Mouse (Mus musculus) limb, embryonic 13.5 days (tissue): ENCODE results near the gene Vmn1r116. TPM values are rescaled to one million over a fixed set of nuclear protein-coding genes. Genes with fewer than 3 reads are reported as not detected.
"Not testable (repeated sequence)": the region's sequence is repeated elsewhere in the genome, so short reads cannot be mapped to it uniquely, and the experiment has no call there.

Experiments
- ATAC-seq: fragments of 200-750 bp; cut with Nextera tagmentation; 2 replicates; pipeline ENCODE4 v1.8.0; 2017; ENCODE audit warnings: low read depth, moderate number of reproducible peaks, moderate TSS enrichment; ENCODE audit not compliant: low FRiP score
- H3K27ac ChIP-seq: fragments of 300-500 bp; sonication (generic); 2 replicates; pipeline ENCODE4 v1.5.1; 2015; ENCODE audit warnings: inconsistent platforms, mild to moderate bottlenecking, moderate library complexity
- H3K27me3 ChIP-seq: fragments of 300-500 bp; sonication (generic); 2 replicates; pipeline ENCODE4 v1.6.1; 2015; ENCODE audit warnings: mild to moderate bottlenecking, inconsistent platforms
- H3K36me3 ChIP-seq: fragments of 300-500 bp; sonication (generic); 2 replicates; pipeline ENCODE4 v1.6.1; 2015; ENCODE audit warnings: inconsistent platforms, mild to moderate bottlenecking, moderate library complexity
- H3K4me1 ChIP-seq: fragments of 300-500 bp; sonication (generic); 2 replicates; pipeline ENCODE4 v1.6.1; 2015; ENCODE audit warnings: inconsistent platforms
- H3K4me2 ChIP-seq: fragments of 300-500 bp; sonication (generic); replicated peaks from 2 replicates; pipeline ENCODE4 v1.6.1; 2015; ENCODE audit warnings: inconsistent platforms, mild to moderate bottlenecking, moderate library complexity
- H3K4me3 ChIP-seq: fragments of 300-500 bp; sonication (generic); 2 replicates; pipeline ENCODE4 v1.5.1; 2015; ENCODE audit warnings: moderate library complexity, mild to moderate bottlenecking, inconsistent platforms
- H3K9ac ChIP-seq: fragments of 300-500 bp; sonication (generic); 2 replicates; pipeline ENCODE4 v1.6.1; 2015; ENCODE audit warnings: mild to moderate bottlenecking, inconsistent platforms
- H3K9me3 ChIP-seq: fragments of 300-500 bp; sonication (generic); 2 replicates; pipeline ENCODE4 v1.6.1; 2016; ENCODE audit warnings: inconsistent platforms
- WGBS: fragments of 180-500 bp; shearing (Covaris S2); methylation state at CpG from one replicate; pipeline ENCODE4 v1.1.7; 2015; 5-methylcytosine and 5-hydroxymethylcytosine counted together
- polyA plus RNA-seq: library from polyadenylated mRNA; unstranded; fragments of >200 nt; fragmentation: Nextera tagmentation; extraction: Ambion mirVana; gene quantifications from 2 replicates; pipeline ENCODE4 v1.2.1, GENCODE M21; 2015

The Vmn1r116 gene
- polyA plus RNA-seq = not detected in 2 replicates

DNA sequence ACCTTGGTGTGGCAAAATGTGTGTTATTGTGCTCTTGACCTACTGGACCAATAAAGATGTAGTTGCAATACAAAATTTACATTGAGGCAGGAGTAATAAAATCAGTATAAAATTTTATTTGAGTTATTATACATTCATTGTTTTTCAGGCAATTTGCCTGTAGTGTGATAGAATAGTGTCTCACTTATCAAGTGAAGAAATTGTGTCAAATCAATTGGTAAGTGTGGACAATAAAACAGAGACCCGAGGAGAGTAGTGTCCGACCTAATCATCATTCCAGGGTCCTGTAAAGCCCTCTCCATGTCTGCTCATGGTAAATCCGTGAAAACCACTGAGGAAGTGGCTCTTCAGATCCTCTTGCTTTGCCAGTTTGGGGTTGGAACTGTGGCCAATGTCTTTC, at the start of gene Vmn1r116:
TSS of gene Vmn1r116 (plus strand) at position 301 of the 400 bp plus-strand sequence.
- WGBS = 65% methylated on average over 3 of the region's 3 CpGs
- not testable (repeated sequence) for H3K4me3 ChIP-seq, H3K9ac ChIP-seq, H3K27me3 ChIP-seq, ATAC-seq, H3K27ac ChIP-seq, H3K4me1 ChIP-seq, H3K9me3 ChIP-seq, H3K36me3 ChIP-seq, H3K4me2 ChIP-seq

DNA sequence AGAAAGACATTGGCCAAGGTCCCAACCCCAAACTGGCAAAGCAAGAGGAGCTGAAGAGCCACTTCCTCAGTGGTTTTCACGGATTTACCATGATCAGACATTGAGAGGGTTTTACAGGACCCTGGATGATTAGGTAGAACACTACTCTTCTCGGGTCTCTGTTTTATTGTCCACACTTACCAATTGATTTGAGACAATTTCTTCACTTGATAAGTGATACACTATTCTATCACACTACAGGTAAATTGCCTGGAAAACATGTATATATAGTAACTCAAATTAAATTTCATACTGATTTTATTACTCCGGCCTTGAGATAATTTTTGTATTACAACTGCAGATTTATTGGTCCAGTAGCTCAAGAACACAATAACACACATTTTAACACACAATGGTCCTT, 27.2 kb upstream of the Vmn1r116 start, which contains the start of gene Vmn1r115:
TSS of gene Vmn1r115 (minus strand) at position 101 of the 400 bp plus-strand sequence.
- not testable (repeated sequence) for H3K9ac ChIP-seq, H3K4me3 ChIP-seq, H3K27ac ChIP-seq, H3K27me3 ChIP-seq, H3K36me3 ChIP-seq, ATAC-seq, H3K4me1 ChIP-seq, H3K9me3 ChIP-seq, H3K4me2 ChIP-seq
- WGBS = 72% methylated on average over 1 of the region's 3 CpGs

DNA sequence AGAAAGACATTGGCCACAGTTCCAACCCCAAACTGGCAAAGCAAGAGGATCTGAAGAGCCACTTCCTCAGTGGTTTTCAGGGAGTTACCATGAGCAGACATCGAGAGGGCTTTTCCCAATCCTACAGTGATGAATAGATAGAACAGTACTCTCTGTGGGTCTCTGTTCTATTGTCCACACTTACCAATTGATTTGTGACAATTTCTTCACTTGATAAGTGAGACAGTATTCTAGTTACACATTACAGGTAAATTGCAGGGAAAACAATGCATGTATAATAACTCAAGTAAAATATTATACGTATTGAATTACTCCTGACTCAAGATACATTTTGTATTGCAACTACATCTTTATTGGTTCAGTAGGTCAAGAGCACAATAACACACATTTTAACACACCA, 12.0 kb downstream of the Vmn1r116 start, which contains the start of gene Vmn1r117:
TSS of gene Vmn1r117 (minus strand) at position 101 of the 400 bp plus-strand sequence.
- not testable (repeated sequence) for H3K9ac ChIP-seq, H3K27me3 ChIP-seq, H3K9me3 ChIP-seq, ATAC-seq, H3K27ac ChIP-seq, H3K36me3 ChIP-seq, H3K4me1 ChIP-seq, H3K4me3 ChIP-seq, H3K4me2 ChIP-seq
- no CpG with 5 or more reads among the region's 2 CpGs for WGBS

DNA sequence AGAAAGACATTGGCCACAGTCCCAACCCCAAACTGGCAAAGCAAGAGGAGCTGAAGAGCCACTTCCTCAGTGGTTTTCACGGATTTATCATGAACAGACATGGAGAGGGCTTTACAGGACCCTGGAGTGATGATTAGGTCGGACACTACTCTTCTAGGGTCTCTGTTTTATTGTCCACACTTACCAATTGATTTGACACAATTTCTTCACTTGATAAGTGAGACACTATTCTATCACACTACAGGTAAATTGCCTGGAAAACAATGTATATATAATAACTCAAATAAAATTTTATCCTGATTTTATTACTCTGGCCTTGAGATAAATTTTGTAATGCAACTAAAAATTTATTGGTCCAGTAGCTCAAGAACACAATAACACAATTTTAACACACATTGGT, 40.2 kb downstream of the Vmn1r116 start, which contains the start of gene Vmn1r118:
TSS of gene Vmn1r118 (minus strand) at position 101 of the 400 bp plus-strand sequence.
- not testable (repeated sequence) for H3K4me3 ChIP-seq, H3K4me2 ChIP-seq, H3K9me3 ChIP-seq, ATAC-seq, H3K27ac ChIP-seq, H3K4me1 ChIP-seq, H3K27me3 ChIP-seq, H3K36me3 ChIP-seq, H3K9ac ChIP-seq
- WGBS = no CpG with 5 or more reads among the region's 2 CpGs

Other genes starting within 250 kb of the Vmn1r116 start
- gene Vmn1r107, start 203.3 kb upstream of the Vmn1r116 start, polyA plus RNA-seq = not detected in 2 replicates
- gene Vmn1r111, start 169.0 kb upstream of the Vmn1r116 start, polyA plus RNA-seq = not detected in 2 replicates
- not detected in 2 replicates for gene Gm10668, start 141.6 kb upstream of the Vmn1r116 start, polyA plus RNA-seq
- not detected in 2 replicates for gene Vmn1r112, start 101.1 kb upstream of the Vmn1r116 start, polyA plus RNA-seq
- not detected in 2 replicates for gene Vmn1r113, start 85.0 kb upstream of the Vmn1r116 start, polyA plus RNA-seq
- not detected in 2 replicates for gene Vmn1r114, start 60.1 kb upstream of the Vmn1r116 start, polyA plus RNA-seq
- not detected in 2 replicates for gene Vmn1r115, start 27.3 kb upstream of the Vmn1r116 start, polyA plus RNA-seq
- not detected in 2 replicates for gene Vmn1r117, start 11.9 kb downstream of the Vmn1r116 start, polyA plus RNA-seq
- not detected in 2 replicates for gene Vmn1r118, start 40.1 kb downstream of the Vmn1r116 start, polyA plus RNA-seq
- not detected in 2 replicates for gene Vmn1r119, start 140.2 kb downstream of the Vmn1r116 start, polyA plus RNA-seq
- gene Vmn1r120, start 181.5 kb downstream of the Vmn1r116 start, polyA plus RNA-seq = not detected in 2 replicates
- not detected in 2 replicates for gene Vmn1r121, start 226.3 kb downstream of the Vmn1r116 start, polyA plus RNA-seq